Mouse (Mus musculus): ENCODE measurements around the gene Hmga1b. TPM values are rescaled to one million over a fixed set of nuclear protein-coding genes. Genes with fewer than 3 reads are reported as not detected.
"Not testable (repeated sequence)": the region's sequence is repeated elsewhere in the genome, so short reads cannot be mapped to it uniquely, and the experiment has no call there.

Gene Hmga1b
- total RNA-seq, 2 experiments from 2014 or later = 6.0 to 13.1 TPM

GRCm38 (mm10) chr11:120731858-120732680, 30.5 kb upstream of the Hmga1b start, which contains the start of gene Cbr2:
Cbr2 (minus strand) TSS chr11:120732114.
- DNase-seq = no peak

- peak; percentile 78 to 79 for DNase-seq
These were observed 29.1 kb upstream of the Hmga1b start for GRCm38 (mm10) chr11:120733521-120733920.

GRCm38 (mm10) chr11:120736424-120736823, 26.2 kb upstream of the Hmga1b start:
- DNase-seq = no peak

- DNase-seq = peak; percentile 70 to 71
These were observed 21.6 kb upstream of the Hmga1b start for GRCm38 (mm10) chr11:120740981-120741380.

GRCm38 (mm10) chr11:120744121-120744701, 18.4 kb upstream of the Hmga1b start:
- no peak for DNase-seq

- no peak for DNase-seq
These were observed 14.6 kb upstream of the Hmga1b start for GRCm38 (mm10) chr11:120747974-120748373.

GRCm38 (mm10) chr11:120749430-120749829, 13.2 kb upstream of the Hmga1b start:
- DNase-seq = peak; percentile 55 to 57

- DNase-seq = no peak
These were observed 11.0 kb upstream of the Hmga1b start for GRCm38 (mm10) chr11:120751606-120752005.

GRCm38 (mm10) chr11:120760236-120760635, 2.4 kb upstream of the Hmga1b start:
- DNase-seq = no peak

- DNase-seq = peak; percentile 27 to 39
These were observed 553 bp upstream of the Hmga1b start for GRCm38 (mm10) chr11:120761811-120762671.

GRCm38 (mm10) chr11:120763121-120763999, 766 bp downstream of the Hmga1b start:
- not testable (repeated sequence) for DNase-seq

GRCm38 (mm10) chr11:120767023-120767422, 4.4 kb downstream of the Hmga1b start:
- DNase-seq = not testable (repeated sequence)

- DNase-seq = no peak
These were observed 5.6 kb downstream of the Hmga1b start for GRCm38 (mm10) chr11:120768206-120768605.

GRCm38 (mm10) chr11:120772749-120773148, 10.2 kb downstream of the Hmga1b start:
- no peak for DNase-seq

GRCm38 (mm10) chr11:120773463-120774190, 11.0 kb downstream of the Hmga1b start:
- DNase-seq = peak; percentile 46 to 55

- DNase-seq = peak; percentile 97
These were observed 13.3 kb downstream of the Hmga1b start for GRCm38 (mm10) chr11:120775774-120776469.

GRCm38 (mm10) chr11:120777123-120777522, 14.5 kb downstream of the Hmga1b start:
- no peak for DNase-seq

GRCm38 (mm10) chr11:120779876-120780275, 17.3 kb downstream of the Hmga1b start:
- no peak for DNase-seq

- not testable (repeated sequence) for DNase-seq
These were observed 18.8 kb downstream of the Hmga1b start for GRCm38 (mm10) chr11:120781361-120781760.

Measured in adrenal gland, postnatal 36 days (tissue).